Mouse (Mus musculus) gastrocnemius, adult 18-20 months (tissue): Measurements from ENCODE around the gene Furin. TPM values are rescaled to one million over a fixed set of nuclear protein-coding genes. Genes with fewer than 3 reads are reported as not detected.
A peak's percentile ranks its signal among the peaks of the same experiment; 100 is the strongest.
"Not testable (repeated sequence)": the region's sequence is repeated elsewhere in the genome, so short reads cannot be mapped to it uniquely, and the experiment has no call there.

Experiments
- DNase-seq: peaks from one replicate; pipeline ENCODE4 v3.0.0; 2021; ENCODE audit warnings: low spot score
- total RNA-seq, 2 experiments: library from RNA; stranded (reverse); gene quantifications; 2 replicates each; pipeline ENCODE4 v1.2.3; 2021

Gene Furin
- total RNA-seq, 2 experiments from 2014 or later, result 52.8 to 53.9 TPM

GRCm38 (mm10) chr7:80401860-80402641 lies 3.2 kb downstream of the Furin start:
- peak; percentile 33 for DNase-seq

DNA sequence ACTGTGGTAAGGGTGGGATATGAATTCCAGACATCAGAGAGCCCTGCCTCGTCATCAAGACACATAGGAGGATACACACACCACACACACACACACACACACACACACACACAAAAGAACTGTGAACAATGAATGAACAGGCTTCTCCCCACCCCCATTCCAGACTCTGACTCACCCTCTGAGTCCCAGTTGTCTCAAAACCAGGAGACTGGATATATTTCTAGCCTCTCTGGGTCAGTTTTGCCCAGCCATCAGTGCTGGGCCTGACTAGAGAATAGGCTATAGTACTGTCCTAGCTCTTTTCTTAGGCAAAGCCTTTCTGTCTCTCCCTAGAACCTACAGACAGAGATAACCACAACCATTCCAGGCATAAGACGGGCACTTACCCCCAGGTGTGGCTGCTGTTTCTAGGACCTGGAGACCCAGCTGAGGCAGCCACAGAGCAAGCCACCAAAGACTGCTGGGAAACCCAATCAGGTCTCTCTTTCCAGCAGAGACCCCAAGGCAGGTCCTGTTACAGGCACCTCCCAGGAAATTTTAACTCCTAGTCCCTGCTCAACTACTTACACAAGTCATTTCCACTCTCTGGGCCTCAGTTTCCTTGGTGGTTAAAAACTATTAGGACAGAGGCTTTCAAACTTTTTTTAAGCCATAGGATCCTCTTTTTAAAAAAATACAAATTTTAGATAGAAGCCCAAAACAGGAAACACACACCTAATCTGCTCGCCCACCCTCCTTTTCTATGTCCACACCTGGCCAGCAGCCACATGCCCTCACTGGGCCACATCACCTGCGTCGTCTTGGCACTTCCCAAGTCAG lies 4.0 kb downstream of the Furin start:
- DNase-seq, result no peak

DNA sequence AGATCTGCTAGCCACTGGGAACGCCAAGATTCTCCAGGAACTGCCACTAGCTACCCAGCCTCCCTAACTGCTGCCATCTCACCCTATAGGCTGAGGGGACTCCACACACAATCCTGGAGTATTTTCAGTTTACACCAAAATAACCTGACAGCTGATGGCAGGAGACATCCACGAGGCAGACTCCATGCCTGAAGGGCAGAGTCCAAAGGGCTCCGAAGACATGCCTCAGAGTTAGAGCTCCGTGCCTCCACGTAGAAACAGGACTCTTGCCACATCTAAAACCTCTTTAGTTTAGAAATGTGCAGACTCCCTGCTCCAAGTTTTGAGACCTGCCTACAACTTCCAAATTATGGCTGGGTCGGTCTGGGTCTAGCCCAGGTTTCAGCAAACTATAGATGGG lies 4.7 kb downstream of the Furin start:
- DNase-seq, result no peak

DNA sequence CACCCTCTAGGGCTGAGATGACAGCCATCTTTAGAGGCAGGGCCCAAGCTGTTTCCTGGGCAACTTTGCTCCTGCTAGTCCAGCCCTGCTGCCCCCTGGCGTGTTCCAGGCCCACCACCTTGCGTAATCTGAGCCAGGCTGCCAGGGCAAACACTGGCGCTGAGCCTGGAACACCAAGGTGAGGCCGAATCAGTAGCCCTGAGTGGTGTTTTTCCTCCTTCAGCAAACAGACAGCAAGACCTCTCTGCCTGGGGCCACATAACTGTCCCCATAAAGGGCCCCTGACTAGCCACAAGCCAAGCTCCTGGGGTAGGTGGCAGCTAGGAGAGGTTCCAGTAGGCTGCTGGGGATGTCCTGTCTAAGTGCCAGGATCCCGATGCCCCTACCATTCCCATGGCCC lies 5.1 kb downstream of the Furin start:
- DNase-seq, result peak; percentile 61

DNA sequence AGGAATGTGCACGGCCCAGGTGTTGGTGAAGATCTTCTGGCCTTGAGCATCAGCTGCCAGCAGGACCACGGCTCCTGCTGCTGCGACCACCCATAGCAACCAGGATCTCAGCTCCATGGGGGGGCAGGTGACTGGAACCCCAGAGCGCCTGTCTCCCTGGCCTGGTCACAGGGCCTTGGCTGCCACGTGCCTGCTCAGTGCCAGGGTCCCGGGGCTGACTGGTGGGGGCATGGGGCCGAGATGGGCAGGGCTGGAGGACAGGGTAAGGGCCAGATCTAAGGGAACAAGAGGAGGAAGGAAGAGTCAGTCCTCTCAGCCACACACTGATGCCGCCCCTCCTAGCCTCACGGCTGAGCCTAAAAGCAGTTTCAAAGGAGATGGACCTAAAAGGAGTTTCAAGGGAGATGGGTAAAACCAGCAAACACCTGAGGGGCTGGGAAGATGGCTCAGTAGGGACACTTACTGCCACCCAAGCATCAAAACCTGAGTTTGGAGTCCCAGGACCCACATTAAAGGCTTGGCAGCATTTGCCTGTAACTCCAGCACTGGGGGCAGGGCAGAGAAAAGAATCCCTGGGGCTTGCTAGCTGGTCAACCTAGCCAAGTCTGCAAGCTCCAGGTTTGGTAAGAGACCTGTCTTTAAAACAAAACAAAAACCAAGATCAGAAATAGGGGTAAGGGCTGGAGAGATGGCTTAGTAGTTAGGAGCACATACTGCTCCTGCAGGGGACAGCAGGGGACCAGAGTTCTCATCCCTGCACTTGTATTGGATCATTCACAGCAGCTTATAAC lies 6.4 kb downstream of the Furin start:
- no peak for DNase-seq

- DNase-seq, result no peak
Observed at GRCm38 (mm10) chr7:80397986-80398385, 7.2 kb downstream of the Furin start.

DNA sequence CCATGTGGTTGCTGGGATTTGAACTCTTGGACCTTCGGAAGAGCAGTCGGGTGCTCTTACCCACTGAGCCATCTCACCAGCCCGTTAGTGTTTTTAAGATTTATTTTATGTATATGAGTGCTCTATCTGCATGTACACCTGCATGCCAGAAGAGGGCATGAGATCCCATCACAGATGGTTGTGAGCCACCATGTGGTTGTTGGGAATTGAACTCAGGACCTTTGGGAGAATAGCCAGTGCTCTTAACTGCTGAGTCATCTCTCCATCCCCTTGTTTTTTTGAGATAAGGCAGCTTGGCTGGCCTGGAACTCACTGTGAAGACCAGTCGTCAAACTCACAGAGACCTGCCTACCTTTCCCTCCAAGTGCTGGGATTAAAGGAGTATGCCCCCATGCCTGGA lies 8.8 kb downstream of the Furin start:
- DNase-seq, result not testable (repeated sequence)

DNA sequence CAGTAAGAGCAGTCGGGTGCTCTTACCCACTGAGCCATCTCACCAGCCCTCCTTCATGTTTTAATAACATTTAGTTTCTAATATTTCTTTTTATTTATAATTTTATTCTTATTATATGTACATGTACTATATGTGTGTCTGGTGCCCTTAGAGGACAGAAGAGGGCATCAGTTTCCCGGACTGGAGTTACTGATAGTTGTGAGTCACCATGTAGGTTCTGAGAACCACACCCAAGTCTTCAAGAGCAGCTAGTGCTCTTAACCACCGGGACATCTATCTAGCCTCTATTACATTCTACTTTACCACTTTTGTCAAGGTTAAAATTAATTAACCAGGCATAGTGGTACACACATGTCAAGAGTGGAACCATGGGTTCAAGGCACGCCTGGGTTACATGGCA lies 10.6 kb downstream of the Furin start:
- DNase-seq, result no peak

- DNase-seq, result no peak
Observed at GRCm38 (mm10) chr7:80392119-80392518, 13.1 kb downstream of the Furin start.

DNA sequence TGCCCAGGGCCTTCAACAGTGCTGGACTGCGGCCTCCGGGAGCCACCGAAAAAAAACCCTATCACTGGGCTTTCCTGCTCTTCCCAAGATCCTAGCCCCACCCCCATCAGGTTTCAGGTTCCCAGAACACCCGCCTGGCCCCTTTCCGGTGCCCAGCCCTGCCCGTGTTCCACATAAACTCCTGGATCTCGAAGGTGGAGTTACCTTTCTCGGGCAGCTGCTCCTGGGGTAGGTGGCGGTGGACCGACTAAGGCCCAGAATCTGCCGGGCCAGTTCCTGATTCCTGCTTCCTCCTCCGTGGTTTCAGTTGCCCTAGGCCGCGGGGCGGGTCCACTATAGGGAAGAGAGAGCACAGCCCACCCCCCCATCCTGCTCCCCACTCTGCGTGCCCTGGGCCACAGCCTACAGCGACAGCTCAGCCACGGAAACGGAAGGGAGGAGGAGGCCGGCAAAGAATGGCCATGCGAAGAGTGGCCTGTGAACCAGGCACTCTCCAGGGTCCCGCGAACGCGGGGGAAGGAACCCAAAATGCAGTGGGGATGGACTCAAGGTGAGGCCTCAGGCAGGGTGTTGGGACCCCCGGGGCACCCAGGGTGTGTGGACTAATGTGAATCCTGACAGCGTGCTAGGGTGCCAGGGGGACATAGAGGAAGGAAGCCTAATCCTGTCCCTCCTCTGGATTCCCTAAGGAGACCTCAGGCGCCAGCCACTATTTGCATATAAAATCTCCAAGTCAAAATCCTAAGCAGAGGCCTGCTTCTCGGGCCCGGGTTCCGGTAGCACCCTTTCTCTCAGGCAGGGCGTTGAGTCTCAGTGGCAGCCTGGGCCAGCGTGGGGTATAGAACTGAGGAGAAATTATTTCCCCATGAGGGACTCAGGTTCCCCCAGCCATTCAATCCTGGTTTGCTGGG lies 17.3 kb downstream of the Furin start, which contains the start of gene Fes:
Gene Fes, minus strand, starts transcription at position 314 of the 911 bp plus-strand sequence.
- DNase-seq, result peak; percentile 62

DNA sequence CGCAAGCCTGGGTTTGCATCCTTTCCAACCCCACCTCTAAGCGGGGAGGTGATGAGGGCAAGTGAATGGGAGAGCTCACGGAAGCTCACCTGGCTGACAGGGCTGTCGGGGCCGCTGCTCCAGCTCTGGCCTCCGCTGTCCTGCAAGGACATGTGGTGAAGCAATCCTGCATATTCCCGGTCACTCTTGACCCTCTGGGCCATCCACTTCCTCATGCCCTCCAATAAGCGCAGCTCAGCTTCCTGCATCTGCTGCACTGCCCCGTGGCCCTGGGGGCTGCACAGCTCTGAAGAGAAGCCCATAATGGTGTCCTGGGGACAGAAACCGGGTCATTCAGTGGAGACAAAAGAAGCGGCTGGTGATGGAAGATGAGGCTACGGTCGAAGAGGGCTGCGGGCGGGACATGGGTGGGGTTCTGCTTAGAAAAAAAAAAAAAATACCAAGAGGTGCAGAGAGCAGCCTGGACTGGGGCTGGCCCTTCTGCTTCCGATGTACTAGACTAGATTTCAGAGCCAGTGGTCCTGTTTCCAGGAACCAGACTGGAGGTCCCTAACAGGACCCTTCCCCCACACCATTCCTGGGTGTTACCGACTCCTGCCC lies 18.1 kb downstream of the Furin start:
- peak; percentile 32 for DNase-seq

DNA sequence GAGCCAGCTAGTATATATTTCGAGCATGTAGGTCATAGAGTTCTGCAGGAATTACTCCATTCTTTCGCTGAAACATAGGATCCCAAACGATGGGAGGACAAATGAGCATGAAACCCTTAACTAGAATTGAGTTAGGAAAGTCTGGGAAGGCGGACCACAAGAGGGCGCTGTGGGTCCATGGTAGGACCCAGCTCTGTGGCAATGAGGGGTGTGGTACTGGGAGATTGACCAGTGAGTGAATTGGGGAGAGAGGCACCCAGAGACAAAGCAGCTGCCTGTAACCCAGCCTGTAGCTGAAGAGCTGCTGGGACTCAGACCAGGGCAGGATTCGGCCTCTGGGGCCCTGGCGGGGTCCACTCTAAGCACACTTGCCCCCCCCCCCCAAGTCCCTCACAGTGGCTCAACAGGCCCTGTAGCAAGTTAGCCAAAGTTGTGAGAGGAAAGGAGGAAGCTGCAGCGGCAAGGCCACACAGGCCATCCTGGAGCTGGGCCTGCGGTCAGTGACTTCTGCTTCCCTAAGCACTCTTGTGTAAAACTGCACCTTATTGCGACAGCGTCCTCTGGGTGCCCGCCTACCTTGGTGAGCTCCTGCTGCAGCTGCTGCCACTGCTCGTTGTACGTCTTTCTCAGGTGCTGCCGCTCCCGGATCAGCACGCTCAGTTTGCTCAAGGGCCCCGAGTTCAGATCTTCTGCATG lies 18.9 kb downstream of the Furin start:
- DNase-seq, result peak; percentile 92

DNA sequence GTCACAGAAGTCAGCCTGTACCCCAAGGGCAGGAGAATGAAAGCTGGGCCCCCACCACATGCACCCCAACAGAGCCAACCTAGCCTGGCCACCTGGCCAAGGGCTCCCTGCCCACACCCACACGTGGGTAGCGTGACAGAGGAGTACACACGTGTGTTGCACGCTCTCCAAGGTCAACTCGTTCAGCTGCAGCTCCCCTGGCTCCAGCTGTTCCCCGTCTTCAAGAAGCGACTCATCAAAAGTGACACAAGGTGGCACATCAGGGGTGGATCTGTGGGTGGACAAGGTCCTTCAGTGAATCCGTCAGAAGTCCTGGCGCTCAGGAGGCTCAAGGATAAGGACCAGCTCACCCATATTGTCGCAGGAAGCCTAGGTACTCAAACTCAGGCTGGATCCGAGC lies 22.3 kb downstream of the Furin start:
- DNase-seq, result no peak

DNA sequence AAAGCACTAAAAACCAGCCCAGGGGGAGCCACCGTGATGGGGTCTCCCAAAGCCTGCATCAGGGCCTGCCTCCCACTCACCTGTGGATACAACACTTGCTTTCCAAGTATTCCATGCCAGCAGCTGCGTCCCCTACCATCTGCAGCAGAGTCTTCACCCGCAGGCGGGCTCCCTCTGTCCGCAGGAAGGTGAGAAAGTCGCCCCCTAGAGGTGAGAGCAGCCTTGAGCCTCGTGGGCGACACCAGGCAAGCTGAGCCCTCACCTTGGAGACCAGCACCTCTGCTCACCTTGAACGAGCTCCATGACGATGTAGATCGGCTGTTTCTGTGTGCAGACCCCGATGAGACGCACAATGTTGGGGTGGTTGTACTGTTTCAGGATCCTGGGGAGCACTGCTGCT lies 25.7 kb downstream of the Furin start:
- no peak for DNase-seq

- peak; percentile 65 for DNase-seq
Observed at GRCm38 (mm10) chr7:80377471-80377870, 27.8 kb downstream of the Furin start.

DNA sequence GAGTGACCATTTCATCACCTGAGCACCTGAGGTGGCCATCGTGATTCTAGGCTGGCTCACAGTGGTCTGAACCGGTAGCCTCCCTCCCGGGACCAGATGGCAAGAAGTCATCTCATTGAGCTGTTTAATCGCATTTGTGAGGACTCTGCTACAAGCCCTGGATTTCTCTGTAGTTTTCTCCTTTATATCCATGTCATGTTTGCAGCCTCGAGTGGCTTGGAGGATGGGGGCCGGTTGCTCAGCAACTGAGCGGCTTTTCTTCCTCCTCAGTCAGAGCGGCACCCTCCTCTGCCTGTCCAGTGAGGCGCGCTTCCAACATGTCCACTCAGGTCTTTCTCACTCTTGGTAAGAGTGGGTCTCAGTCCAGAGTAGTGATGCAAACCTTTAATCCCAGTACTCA lies 29.0 kb downstream of the Furin start:
- DNase-seq, result no peak

- no peak for DNase-seq
Observed at GRCm38 (mm10) chr7:80375376-80376039, 29.7 kb downstream of the Furin start.

GRCm38 (mm10) chr7:80374733-80375132 lies 30.5 kb downstream of the Furin start:
- no peak for DNase-seq

GRCm38 (mm10) chr7:80374280-80374679 lies 31.0 kb downstream of the Furin start:
- DNase-seq, result no peak
